Mouse (Mus musculus): ENCODE results near the gene Isoc2a. TPM values are rescaled to one million over a fixed set of nuclear protein-coding genes. Genes with fewer than 3 reads are reported as not detected.

Isoc2a gene
- 9.6 TPM for polyA plus RNA-seq (2015; fragmentation: Illumina TruSeq; extraction: RNeasy Lipid Tissue Mini Kit (QIAGEN cat#74804); ENCODE audit: insufficient read depth, low read depth, low replicate concordance)

DNA sequence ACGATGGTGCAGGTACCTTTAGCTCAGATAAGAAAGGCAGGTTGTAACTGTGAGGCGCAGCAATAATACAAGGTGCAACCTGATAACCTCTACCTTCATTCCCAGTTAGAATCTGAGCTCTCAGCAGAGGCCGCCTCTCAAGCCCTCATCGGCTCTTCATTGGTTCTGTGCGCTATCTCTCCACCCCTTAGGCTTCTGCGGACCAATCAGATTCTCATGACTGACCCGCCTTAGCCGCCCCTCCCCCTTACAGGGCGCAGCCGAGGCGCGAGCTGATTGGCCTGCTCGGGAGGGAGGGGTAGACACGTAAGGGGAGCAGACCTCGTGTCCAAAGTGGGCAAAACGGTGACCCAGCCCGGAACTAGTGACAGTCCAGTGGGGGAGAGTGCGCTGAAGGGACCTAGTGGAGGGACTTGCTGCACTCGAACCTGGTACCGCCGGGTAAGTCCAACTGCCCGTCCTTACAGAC lies at the start of gene Isoc2a:
Isoc2a (plus strand) TSS at position 401 of the 469 bp plus-strand sequence.

DNA sequence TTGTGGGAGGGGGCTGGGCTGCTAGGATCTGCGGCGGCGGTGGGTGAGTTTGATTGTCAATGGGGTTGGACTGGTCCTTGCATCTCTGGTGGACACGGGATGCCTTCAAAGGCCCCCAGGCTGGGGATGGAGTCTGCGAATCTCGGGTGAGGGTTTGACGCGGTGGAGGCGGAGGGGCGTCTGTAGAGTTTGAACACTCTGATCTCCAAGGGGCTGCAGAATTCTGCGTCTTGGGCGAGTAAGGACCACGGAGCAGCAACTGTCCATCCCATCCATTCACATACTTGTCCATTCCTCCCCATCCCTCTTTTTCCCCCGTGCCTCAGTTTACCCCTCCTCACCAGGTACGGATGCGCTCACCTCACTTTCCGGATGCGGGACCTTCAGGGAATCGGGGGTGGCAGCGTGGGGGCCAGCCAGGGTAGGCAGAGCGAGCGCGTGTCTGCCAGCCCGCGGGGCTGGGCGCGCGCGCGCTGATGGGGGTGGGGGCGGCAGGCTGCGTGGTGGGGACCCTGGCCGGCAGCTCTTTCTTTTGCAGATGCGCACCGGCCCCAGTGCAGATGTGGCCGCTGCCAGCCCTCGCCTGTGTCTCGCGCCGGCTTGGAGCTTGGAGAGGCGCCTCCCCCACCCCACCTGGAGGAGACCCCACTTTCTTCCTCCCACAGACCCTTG lies 32.6 kb upstream of the Isoc2a start, which contains the start of gene Shisa7:
Shisa7 (minus strand) TSS at position 452 of the 672 bp plus-strand sequence.

DNA sequence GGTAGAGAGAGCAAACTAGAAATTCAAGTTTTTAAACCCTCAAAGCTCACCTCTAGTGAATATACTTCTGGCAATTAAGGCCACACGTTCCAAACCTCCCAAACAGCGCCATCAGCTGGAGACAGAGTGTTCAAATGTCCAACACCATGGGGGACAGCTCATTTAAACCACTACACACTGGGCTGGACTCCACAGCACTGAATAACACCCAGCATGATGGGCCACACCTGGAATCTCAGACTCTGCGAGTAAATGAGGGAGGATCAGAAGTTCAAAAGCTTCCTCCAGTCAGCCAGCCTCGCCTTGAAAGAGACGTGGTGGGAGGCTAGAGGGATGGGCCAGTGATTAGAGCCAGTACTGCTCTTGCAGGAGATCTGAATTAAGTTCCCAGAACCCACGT lies 6.8 kb upstream of the Isoc2a start, which contains the start of gene Isoc2b:
Isoc2b (minus strand) TSS at position 126 of the 400 bp plus-strand sequence.

DNA sequence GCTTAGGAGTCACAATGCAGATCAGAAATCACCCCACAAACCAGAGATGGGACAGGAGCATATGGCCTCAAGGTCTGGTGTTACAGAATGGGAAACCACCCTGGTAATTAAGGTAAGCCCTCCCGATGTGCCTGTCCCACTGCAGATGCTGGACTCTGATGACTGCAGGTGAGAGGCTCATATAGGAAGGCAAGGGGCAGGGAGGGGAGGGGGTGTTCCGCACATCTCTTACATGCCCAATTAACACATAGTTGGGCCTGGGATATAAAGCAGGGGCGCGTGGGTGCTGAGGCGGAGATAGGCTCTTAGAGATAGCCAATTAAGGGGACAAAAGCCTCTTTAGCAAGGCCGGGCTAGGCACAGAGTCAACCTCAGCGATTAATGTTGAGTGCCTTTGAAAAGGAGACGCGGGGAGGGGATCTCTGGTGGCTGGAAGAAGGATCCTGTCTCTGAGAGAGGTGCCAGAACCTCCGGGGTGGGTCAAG lies 29.6 kb downstream of the Isoc2a start, which contains the start of gene Gm36210:
Gm36210 (minus strand) TSS at position 51 of the 485 bp plus-strand sequence.

DNA sequence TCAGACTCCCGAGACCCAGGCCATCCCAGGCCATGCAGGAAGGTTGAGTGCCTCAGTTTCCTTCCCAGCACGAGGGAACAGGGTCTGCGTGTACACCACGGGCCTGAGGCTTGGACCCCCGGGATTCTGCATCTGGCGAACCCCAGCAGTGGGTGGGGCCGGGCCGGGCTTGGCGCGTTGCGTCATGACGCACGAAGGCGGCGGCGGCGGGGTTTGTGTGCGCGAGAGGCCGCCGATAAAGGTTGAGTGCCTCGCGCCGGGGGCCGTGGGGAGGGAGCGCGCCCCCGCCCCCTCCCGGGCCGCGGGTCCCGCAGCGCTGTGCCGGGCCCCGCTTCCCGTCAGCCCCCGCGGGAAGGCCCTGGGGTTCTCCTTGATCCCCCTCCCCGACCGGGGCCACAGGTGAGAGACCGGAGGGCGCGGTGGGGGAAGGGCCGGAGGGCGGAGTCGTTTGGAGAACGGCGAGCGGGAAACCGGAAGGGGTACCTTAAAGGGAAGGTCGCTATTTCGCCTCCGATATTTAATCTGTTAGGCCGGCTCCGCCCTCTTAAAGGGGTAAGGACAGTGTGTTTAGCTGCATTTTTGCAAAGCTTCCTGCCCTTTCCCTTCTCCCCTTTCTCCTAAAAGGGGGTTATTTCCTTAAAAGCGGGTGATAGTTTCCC lies 38.2 kb downstream of the Isoc2a start, which contains the start of gene Zfp628:
Zfp628 (plus strand) TSS at position 211 of the 659 bp plus-strand sequence.

DNA sequence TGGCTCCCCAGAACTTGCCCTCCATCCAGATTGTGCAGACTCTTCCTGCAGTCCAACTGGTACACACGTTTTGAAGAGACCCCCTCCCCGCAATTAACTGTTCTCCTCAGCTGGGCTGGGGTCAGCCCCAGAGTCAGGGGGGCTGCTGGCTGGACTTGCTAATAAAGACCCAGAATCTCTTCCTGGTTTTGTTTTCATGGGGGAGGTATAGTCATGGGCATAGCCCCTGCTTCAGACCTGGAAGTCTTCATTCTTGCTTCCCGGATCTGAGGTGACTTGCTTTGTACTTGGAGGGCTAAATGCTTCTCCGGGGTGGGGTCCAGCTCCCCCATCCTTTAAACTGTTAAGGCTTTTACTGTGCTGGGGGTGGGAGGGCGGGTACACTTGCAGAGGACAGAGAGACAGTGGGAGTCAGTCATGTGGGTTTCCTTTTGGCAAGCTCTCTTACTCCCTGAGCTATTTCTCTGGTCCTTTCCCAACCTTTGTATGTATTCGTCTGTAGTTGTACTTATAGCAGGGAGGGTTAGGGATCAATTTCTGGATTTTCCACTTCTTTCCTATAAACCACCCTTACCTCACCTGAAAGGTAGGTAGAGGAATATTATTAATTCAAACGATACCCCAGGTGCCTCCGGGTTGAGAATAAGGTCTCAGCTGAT lies 45.0 kb downstream of the Isoc2a start, which contains the start of gene Nat14:
Nat14 (plus strand) TSS at position 205 of the 659 bp plus-strand sequence.

DNA sequence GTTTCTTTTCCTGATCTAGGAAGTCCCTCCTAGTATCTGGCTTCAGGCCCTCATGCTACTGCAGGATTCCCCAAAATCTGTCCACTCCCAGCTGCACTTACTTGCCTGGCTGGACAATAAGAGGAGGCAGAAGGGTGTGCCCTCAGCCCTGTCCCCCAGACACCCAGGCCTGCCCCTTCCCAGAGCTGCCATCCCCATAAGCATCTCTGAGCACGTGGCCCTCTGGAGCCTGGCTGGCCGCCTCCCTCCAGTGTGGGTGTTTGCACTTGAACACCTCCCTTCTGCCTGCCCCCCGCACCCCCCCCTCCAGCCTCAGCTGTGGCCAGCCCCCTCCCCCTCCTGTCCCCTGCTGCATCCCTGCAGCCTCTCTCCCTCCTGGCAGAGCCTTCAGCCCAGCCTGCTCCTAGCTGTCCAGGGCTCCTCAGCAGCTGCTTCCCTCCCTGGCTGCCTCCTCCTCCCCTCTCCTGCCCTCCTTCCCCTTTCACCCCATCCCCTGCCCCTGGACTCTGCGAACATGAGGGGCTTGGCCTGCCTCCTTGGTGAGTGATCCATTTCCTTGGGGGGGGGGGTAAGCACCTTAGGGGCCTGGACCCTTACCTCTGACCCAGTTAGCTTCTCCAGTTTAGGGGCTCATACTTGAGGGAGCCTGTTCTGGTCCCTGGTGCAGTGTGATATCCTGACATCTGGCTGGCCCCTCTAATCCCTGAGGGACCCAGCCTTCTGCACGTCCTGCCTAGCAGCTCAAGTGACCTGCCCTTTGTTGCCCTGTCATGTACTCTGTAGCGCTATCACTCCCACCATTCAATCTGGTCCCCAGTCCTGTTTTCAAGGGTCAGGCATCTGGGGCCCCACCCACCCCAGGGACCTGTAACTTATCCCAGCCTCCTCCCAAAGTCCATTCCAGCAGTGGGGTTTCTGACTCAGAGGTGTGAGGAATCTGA lies 48.8 kb downstream of the Isoc2a start, which contains the start of gene Ssc5d:
Ssc5d (plus strand) TSS at position 345 of the 941 bp plus-strand sequence.

Other genes starting within 250 kb of the Isoc2a start
- 8.3 TPM for gene Tmem86b, start 245.7 kb upstream of the Isoc2a start, polyA plus RNA-seq (2015; fragmentation: Illumina TruSeq; extraction: RNeasy Lipid Tissue Mini Kit (QIAGEN cat#74804); ENCODE audit: insufficient read depth, low read depth, low replicate concordance)
- 12.0 TPM for gene Ppp6r1, start 218.1 kb upstream of the Isoc2a start, polyA plus RNA-seq (2015; fragmentation: Illumina TruSeq; extraction: RNeasy Lipid Tissue Mini Kit (QIAGEN cat#74804); ENCODE audit: insufficient read depth, low read depth, low replicate concordance)
- gene Hspbp1, start 192.1 kb upstream of the Isoc2a start, polyA plus RNA-seq (2015; fragmentation: Illumina TruSeq; extraction: RNeasy Lipid Tissue Mini Kit (QIAGEN cat#74804); ENCODE audit: insufficient read depth, low read depth, low replicate concordance), result 10.8 TPM
- gene Brsk1, start 186.5 kb upstream of the Isoc2a start, polyA plus RNA-seq (2015; fragmentation: Illumina TruSeq; extraction: RNeasy Lipid Tissue Mini Kit (QIAGEN cat#74804); ENCODE audit: insufficient read depth, low read depth, low replicate concordance), result 2.4 TPM
- not detected for gene Tmem150b, start 151.9 kb upstream of the Isoc2a start, polyA plus RNA-seq (2015; fragmentation: Illumina TruSeq; extraction: RNeasy Lipid Tissue Mini Kit (QIAGEN cat#74804); ENCODE audit: insufficient read depth, low read depth, low replicate concordance)
- 21.1 TPM for gene Kmt5c, start 137.0 kb upstream of the Isoc2a start, polyA plus RNA-seq (2015; fragmentation: Illumina TruSeq; extraction: RNeasy Lipid Tissue Mini Kit (QIAGEN cat#74804); ENCODE audit: insufficient read depth, low read depth, low replicate concordance)
- gene Cox6b2, start 124.1 kb upstream of the Isoc2a start, polyA plus RNA-seq (2015; fragmentation: Illumina TruSeq; extraction: RNeasy Lipid Tissue Mini Kit (QIAGEN cat#74804); ENCODE audit: insufficient read depth, low read depth, low replicate concordance), result 5.7 TPM
- not detected for gene Fam71e2, start 105.9 kb upstream of the Isoc2a start, polyA plus RNA-seq (2015; fragmentation: Illumina TruSeq; extraction: RNeasy Lipid Tissue Mini Kit (QIAGEN cat#74804); ENCODE audit: insufficient read depth, low read depth, low replicate concordance)
- gene Il11, start 94.3 kb upstream of the Isoc2a start, polyA plus RNA-seq (2015; fragmentation: Illumina TruSeq; extraction: RNeasy Lipid Tissue Mini Kit (QIAGEN cat#74804); ENCODE audit: insufficient read depth, low read depth, low replicate concordance), result not detected
- gene Tmem190, start 94.2 kb upstream of the Isoc2a start, polyA plus RNA-seq (2015; fragmentation: Illumina TruSeq; extraction: RNeasy Lipid Tissue Mini Kit (QIAGEN cat#74804); ENCODE audit: insufficient read depth, low read depth, low replicate concordance), result not detected
- gene Tmem238, start 87.5 kb upstream of the Isoc2a start, polyA plus RNA-seq (2015; fragmentation: Illumina TruSeq; extraction: RNeasy Lipid Tissue Mini Kit (QIAGEN cat#74804); ENCODE audit: insufficient read depth, low read depth, low replicate concordance), result 8.4 TPM
- 480 TPM for gene Rpl28, start 84.3 kb upstream of the Isoc2a start, polyA plus RNA-seq (2015; fragmentation: Illumina TruSeq; extraction: RNeasy Lipid Tissue Mini Kit (QIAGEN cat#74804); ENCODE audit: insufficient read depth, low read depth, low replicate concordance)
- gene Ube2s, start 64.6 kb upstream of the Isoc2a start, polyA plus RNA-seq (2015; fragmentation: Illumina TruSeq; extraction: RNeasy Lipid Tissue Mini Kit (QIAGEN cat#74804); ENCODE audit: insufficient read depth, low read depth, low replicate concordance), result 16.8 TPM
- gene Shisa7, start 32.5 kb upstream of the Isoc2a start, polyA plus RNA-seq (2015; fragmentation: Illumina TruSeq; extraction: RNeasy Lipid Tissue Mini Kit (QIAGEN cat#74804); ENCODE audit: insufficient read depth, low read depth, low replicate concordance), result 0.30 TPM
- 12.2 TPM for gene Isoc2b, start 6.9 kb upstream of the Isoc2a start, polyA plus RNA-seq (2015; fragmentation: Illumina TruSeq; extraction: RNeasy Lipid Tissue Mini Kit (QIAGEN cat#74804); ENCODE audit: insufficient read depth, low read depth, low replicate concordance)
- gene Gm36210, start 29.4 kb downstream of the Isoc2a start, polyA plus RNA-seq (2015; fragmentation: Illumina TruSeq; extraction: RNeasy Lipid Tissue Mini Kit (QIAGEN cat#74804); ENCODE audit: insufficient read depth, low read depth, low replicate concordance), result not detected
- gene Zfp628, start 38.1 kb downstream of the Isoc2a start, polyA plus RNA-seq (2015; fragmentation: Illumina TruSeq; extraction: RNeasy Lipid Tissue Mini Kit (QIAGEN cat#74804); ENCODE audit: insufficient read depth, low read depth, low replicate concordance), result 1.4 TPM
- gene Nat14, start 44.9 kb downstream of the Isoc2a start, polyA plus RNA-seq (2015; fragmentation: Illumina TruSeq; extraction: RNeasy Lipid Tissue Mini Kit (QIAGEN cat#74804); ENCODE audit: insufficient read depth, low read depth, low replicate concordance), result 4.6 TPM
- gene Ssc5d, start 48.6 kb downstream of the Isoc2a start, polyA plus RNA-seq (2015; fragmentation: Illumina TruSeq; extraction: RNeasy Lipid Tissue Mini Kit (QIAGEN cat#74804); ENCODE audit: insufficient read depth, low read depth, low replicate concordance), result 1.2 TPM
- not detected for gene Sbk2, start 87.3 kb downstream of the Isoc2a start, polyA plus RNA-seq (2015; fragmentation: Illumina TruSeq; extraction: RNeasy Lipid Tissue Mini Kit (QIAGEN cat#74804); ENCODE audit: insufficient read depth, low read depth, low replicate concordance)
- not detected for gene Sbk3, start 94.0 kb downstream of the Isoc2a start, polyA plus RNA-seq (2015; fragmentation: Illumina TruSeq; extraction: RNeasy Lipid Tissue Mini Kit (QIAGEN cat#74804); ENCODE audit: insufficient read depth, low read depth, low replicate concordance)
- gene Zfp579, start 119.0 kb downstream of the Isoc2a start, polyA plus RNA-seq (2015; fragmentation: Illumina TruSeq; extraction: RNeasy Lipid Tissue Mini Kit (QIAGEN cat#74804); ENCODE audit: insufficient read depth, low read depth, low replicate concordance), result 41.7 TPM
- 7.4 TPM for gene Zfp524, start 137.3 kb downstream of the Isoc2a start, polyA plus RNA-seq (2015; fragmentation: Illumina TruSeq; extraction: RNeasy Lipid Tissue Mini Kit (QIAGEN cat#74804); ENCODE audit: insufficient read depth, low read depth, low replicate concordance)
- 6.8 TPM for gene Fiz1, start 137.5 kb downstream of the Isoc2a start, polyA plus RNA-seq (2015; fragmentation: Illumina TruSeq; extraction: RNeasy Lipid Tissue Mini Kit (QIAGEN cat#74804); ENCODE audit: insufficient read depth, low read depth, low replicate concordance)
- not detected for gene Gm44973, start 138.3 kb downstream of the Isoc2a start, polyA plus RNA-seq (2015; fragmentation: Illumina TruSeq; extraction: RNeasy Lipid Tissue Mini Kit (QIAGEN cat#74804); ENCODE audit: insufficient read depth, low read depth, low replicate concordance)
- 5.3 TPM for gene Zfp865, start 143.2 kb downstream of the Isoc2a start, polyA plus RNA-seq (2015; fragmentation: Illumina TruSeq; extraction: RNeasy Lipid Tissue Mini Kit (QIAGEN cat#74804); ENCODE audit: insufficient read depth, low read depth, low replicate concordance)
- gene Ccdc106, start 143.4 kb downstream of the Isoc2a start, polyA plus RNA-seq (2015; fragmentation: Illumina TruSeq; extraction: RNeasy Lipid Tissue Mini Kit (QIAGEN cat#74804); ENCODE audit: insufficient read depth, low read depth, low replicate concordance), result not detected
- not detected for gene 4632433K11Rik, start 157.0 kb downstream of the Isoc2a start, polyA plus RNA-seq (2015; fragmentation: Illumina TruSeq; extraction: RNeasy Lipid Tissue Mini Kit (QIAGEN cat#74804); ENCODE audit: insufficient read depth, low read depth, low replicate concordance)
- 0.63 TPM for gene Zfp784, start 161.3 kb downstream of the Isoc2a start, polyA plus RNA-seq (2015; fragmentation: Illumina TruSeq; extraction: RNeasy Lipid Tissue Mini Kit (QIAGEN cat#74804); ENCODE audit: insufficient read depth, low read depth, low replicate concordance)
- 2.1 TPM for gene Zfp580, start 174.4 kb downstream of the Isoc2a start, polyA plus RNA-seq (2015; fragmentation: Illumina TruSeq; extraction: RNeasy Lipid Tissue Mini Kit (QIAGEN cat#74804); ENCODE audit: insufficient read depth, low read depth, low replicate concordance)
- 46.4 TPM for gene U2af2, start 185.0 kb downstream of the Isoc2a start, polyA plus RNA-seq (2015; fragmentation: Illumina TruSeq; extraction: RNeasy Lipid Tissue Mini Kit (QIAGEN cat#74804); ENCODE audit: insufficient read depth, low read depth, low replicate concordance)
- gene Epn1, start 203.1 kb downstream of the Isoc2a start, polyA plus RNA-seq (2015; fragmentation: Illumina TruSeq; extraction: RNeasy Lipid Tissue Mini Kit (QIAGEN cat#74804); ENCODE audit: insufficient read depth, low read depth, low replicate concordance), result 53.1 TPM
- gene Rfpl4, start 239.8 kb downstream of the Isoc2a start, polyA plus RNA-seq (2015; fragmentation: Illumina TruSeq; extraction: RNeasy Lipid Tissue Mini Kit (QIAGEN cat#74804); ENCODE audit: insufficient read depth, low read depth, low replicate concordance), result not detected
- gene Rasl2-9, start 248.8 kb downstream of the Isoc2a start, polyA plus RNA-seq (2015; fragmentation: Illumina TruSeq; extraction: RNeasy Lipid Tissue Mini Kit (QIAGEN cat#74804); ENCODE audit: insufficient read depth, low read depth, low replicate concordance), result not detected